Mouse (Mus musculus): ENCODE results near the gene Tekt4. TPM values are rescaled to one million over a fixed set of nuclear protein-coding genes. Genes with fewer than 3 reads are reported as not detected.

Tekt4 gene
- polyA plus RNA-seq (2014; fragmentation: Illumina TruSeq; extraction: RNeasy Lipid Tissue Mini Kit (QIAGEN cat#74804); ENCODE audit: low read depth, low replicate concordance), result not detected

DNA sequence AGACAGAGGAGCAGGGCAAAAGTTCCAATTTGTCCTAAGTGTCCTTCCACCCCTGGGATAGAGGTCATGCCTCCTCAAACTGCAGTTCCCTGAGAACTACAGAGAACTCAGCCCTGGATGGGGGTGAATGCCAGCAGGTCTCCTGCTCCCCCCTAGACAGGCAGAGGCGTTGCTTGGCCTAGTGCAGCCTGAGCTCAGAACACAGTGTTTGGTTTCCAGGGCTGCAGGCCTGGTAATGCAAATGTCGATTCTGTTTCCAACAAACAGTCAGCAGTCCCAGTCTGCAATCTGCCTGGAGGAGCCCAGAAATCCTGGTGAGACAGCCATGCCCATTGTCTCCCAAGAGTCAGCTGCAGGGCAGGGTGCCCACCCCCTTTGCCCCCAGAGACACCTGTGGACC is at the start of gene Tekt4:
TSS of gene Tekt4 (plus strand) at position 344 of the 400 bp plus-strand sequence.

DNA sequence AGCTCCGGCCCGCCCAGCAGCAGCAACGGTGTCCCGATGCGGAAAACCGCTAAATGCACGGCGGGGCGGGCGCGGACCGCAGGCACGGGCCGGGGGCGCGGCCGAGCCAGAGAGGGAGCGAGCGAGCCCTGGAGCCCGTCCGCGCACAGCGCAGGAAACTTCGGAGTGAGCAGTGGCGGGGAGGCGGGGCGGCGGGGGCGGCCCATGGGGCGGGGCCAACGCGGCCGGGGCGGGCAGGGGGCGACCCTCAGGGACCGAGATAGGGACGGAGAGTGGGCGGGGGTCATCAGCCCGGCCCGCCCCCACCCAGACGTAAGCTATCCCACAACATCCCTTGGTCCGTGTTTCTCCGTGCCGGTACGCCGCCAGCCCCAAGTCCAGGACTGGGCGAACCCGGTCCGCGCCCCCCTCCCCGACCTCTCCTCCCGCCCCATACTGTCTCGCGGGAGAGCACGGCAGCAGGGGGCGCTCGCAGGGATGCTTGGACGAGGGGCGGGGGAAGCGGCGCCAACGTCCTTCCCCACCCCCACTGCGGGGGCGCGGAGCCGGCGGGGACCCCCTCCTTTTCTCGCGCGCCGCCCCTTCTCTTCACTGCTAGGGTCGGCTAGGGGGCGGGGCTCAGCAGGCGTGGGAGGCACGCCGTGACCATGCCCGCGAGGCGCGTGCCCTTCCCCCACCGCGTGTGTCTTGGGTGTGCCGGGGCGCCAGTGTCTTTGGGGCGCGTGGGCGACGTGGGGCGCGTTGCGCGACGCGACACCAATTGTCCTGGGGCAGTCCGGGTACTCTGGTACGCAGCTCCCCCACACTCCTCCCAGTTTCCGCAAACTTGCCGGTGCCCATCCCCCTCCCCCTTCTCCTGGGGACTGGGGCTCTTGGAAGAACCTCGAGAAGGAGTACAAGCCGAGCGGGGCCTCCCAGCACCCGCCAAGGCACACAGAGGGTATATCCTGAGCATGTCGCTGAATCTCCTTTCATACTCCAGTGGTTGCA is 20.5 kb upstream of the Tekt4 start, which contains the start of gene Cacna1h:
TSS of gene Cacna1h (minus strand) at position 167 of the 990 bp plus-strand sequence.

DNA sequence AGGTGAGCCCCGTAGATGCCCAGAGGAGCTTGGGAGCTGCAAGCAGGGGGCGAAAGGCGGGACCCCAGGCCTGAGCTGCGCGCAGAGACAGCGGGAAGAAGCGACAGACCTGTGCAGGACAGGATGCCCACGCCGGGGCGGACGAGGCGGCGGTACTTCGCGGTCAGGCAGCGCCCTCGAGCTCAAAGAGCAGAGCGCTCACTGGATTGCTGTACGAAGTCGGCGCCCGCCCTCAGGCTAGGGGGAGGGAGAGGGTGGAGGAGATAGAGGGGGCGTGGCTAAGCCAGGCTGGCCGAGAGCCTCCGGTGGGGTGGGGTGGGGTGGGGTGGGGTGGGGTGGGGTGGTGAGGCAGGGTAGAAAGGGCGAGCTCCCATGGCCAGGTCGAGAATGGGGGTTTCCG is 42.6 kb downstream of the Tekt4 start, which contains the start of gene Sstr5:
TSS of gene Sstr5 (minus strand) at position 276 of the 400 bp plus-strand sequence.

Other genes starting within 250 kb of the Tekt4 start
- gene Gnptg, start 214.5 kb upstream of the Tekt4 start, polyA plus RNA-seq (2014; fragmentation: Illumina TruSeq; extraction: RNeasy Lipid Tissue Mini Kit (QIAGEN cat#74804); ENCODE audit: low read depth, low replicate concordance), result 11.4 TPM
- gene Tsr3, start 214.4 kb upstream of the Tekt4 start, polyA plus RNA-seq (2014; fragmentation: Illumina TruSeq; extraction: RNeasy Lipid Tissue Mini Kit (QIAGEN cat#74804); ENCODE audit: low read depth, low replicate concordance), result 5.3 TPM
- not detected for gene Baiap3, start 198.3 kb upstream of the Tekt4 start, polyA plus RNA-seq (2014; fragmentation: Illumina TruSeq; extraction: RNeasy Lipid Tissue Mini Kit (QIAGEN cat#74804); ENCODE audit: low read depth, low replicate concordance)
- gene Ube2i, start 180.0 kb upstream of the Tekt4 start, polyA plus RNA-seq (2014; fragmentation: Illumina TruSeq; extraction: RNeasy Lipid Tissue Mini Kit (QIAGEN cat#74804); ENCODE audit: low read depth, low replicate concordance), result 89.5 TPM
- not detected for gene Prss34, start 156.2 kb upstream of the Tekt4 start, polyA plus RNA-seq (2014; fragmentation: Illumina TruSeq; extraction: RNeasy Lipid Tissue Mini Kit (QIAGEN cat#74804); ENCODE audit: low read depth, low replicate concordance)
- not detected for gene Prss28, start 146.0 kb upstream of the Tekt4 start, polyA plus RNA-seq (2014; fragmentation: Illumina TruSeq; extraction: RNeasy Lipid Tissue Mini Kit (QIAGEN cat#74804); ENCODE audit: low read depth, low replicate concordance)
- not detected for gene Prss29, start 136.0 kb upstream of the Tekt4 start, polyA plus RNA-seq (2014; fragmentation: Illumina TruSeq; extraction: RNeasy Lipid Tissue Mini Kit (QIAGEN cat#74804); ENCODE audit: low read depth, low replicate concordance)
- not detected for gene Tpsab1, start 109.1 kb upstream of the Tekt4 start, polyA plus RNA-seq (2014; fragmentation: Illumina TruSeq; extraction: RNeasy Lipid Tissue Mini Kit (QIAGEN cat#74804); ENCODE audit: low read depth, low replicate concordance)
- gene Tpsb2, start 88.3 kb upstream of the Tekt4 start, polyA plus RNA-seq (2014; fragmentation: Illumina TruSeq; extraction: RNeasy Lipid Tissue Mini Kit (QIAGEN cat#74804); ENCODE audit: low read depth, low replicate concordance), result not detected
- gene Tpsg1, start 85.3 kb upstream of the Tekt4 start, polyA plus RNA-seq (2014; fragmentation: Illumina TruSeq; extraction: RNeasy Lipid Tissue Mini Kit (QIAGEN cat#74804); ENCODE audit: low read depth, low replicate concordance), result not detected
- not detected for gene Cacna1h, start 20.8 kb upstream of the Tekt4 start, polyA plus RNA-seq (2014; fragmentation: Illumina TruSeq; extraction: RNeasy Lipid Tissue Mini Kit (QIAGEN cat#74804); ENCODE audit: low read depth, low replicate concordance)
- gene Sstr5, start 42.7 kb downstream of the Tekt4 start, polyA plus RNA-seq (2014; fragmentation: Illumina TruSeq; extraction: RNeasy Lipid Tissue Mini Kit (QIAGEN cat#74804); ENCODE audit: low read depth, low replicate concordance), result not detected
- not detected for gene Sox8, start 116.1 kb downstream of the Tekt4 start, polyA plus RNA-seq (2014; fragmentation: Illumina TruSeq; extraction: RNeasy Lipid Tissue Mini Kit (QIAGEN cat#74804); ENCODE audit: low read depth, low replicate concordance)
- 2.1 TPM for gene Lmf1, start 124.5 kb downstream of the Tekt4 start, polyA plus RNA-seq (2014; fragmentation: Illumina TruSeq; extraction: RNeasy Lipid Tissue Mini Kit (QIAGEN cat#74804); ENCODE audit: low read depth, low replicate concordance)